Mouse (Mus musculus) layer of hippocampus, adult 9-10 months (tissue): Measurements from ENCODE around the gene Hyal6.

Source experiments
- DNase-seq: peaks from one replicate; pipeline ENCODE4 v3.0.0; 2022; ENCODE audit warnings: low spot score

The Hyal6 gene

DNA sequence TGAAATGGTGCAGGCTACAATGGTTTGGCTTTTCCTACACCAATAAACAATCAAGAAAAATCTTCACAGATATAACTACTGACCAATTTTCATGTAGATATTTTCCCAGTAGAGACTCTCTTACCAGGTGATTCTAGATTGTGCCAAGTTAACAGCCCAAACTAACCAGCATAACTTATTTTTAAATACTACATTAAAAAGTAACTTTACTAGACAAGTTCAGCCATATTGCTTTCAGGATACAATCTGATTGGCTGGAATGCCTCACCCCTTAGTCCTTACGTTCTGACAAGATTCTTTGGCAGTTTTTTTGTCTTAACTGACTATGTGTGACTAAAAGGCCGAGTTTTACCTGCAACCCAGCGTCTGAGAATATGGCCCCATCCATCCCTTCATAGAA, at the start of gene Hyal6:
TSS of gene Hyal6 (plus strand) at position 301 of the 400 bp plus-strand sequence.
- no peak for DNase-seq

DNA sequence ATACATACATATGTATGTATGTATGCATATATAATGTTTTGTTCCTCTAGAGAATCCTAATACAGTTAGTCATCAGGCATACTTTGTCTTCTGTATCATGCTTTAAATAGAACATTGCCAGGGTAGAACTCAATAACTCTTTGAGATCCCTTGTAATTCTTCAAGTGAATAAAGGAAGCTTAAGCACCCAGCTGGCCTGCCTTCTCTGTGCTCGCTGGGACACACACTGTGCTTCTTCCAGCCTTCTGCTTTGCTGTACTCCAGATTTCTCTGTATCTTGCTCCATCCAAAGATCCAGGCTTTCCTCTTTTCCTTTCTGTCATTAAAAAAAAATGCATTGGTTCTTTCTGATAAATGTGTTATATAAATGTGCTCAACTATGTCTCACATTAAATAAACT, 45.2 kb upstream of the Hyal6 start:
- no peak for DNase-seq

DNA sequence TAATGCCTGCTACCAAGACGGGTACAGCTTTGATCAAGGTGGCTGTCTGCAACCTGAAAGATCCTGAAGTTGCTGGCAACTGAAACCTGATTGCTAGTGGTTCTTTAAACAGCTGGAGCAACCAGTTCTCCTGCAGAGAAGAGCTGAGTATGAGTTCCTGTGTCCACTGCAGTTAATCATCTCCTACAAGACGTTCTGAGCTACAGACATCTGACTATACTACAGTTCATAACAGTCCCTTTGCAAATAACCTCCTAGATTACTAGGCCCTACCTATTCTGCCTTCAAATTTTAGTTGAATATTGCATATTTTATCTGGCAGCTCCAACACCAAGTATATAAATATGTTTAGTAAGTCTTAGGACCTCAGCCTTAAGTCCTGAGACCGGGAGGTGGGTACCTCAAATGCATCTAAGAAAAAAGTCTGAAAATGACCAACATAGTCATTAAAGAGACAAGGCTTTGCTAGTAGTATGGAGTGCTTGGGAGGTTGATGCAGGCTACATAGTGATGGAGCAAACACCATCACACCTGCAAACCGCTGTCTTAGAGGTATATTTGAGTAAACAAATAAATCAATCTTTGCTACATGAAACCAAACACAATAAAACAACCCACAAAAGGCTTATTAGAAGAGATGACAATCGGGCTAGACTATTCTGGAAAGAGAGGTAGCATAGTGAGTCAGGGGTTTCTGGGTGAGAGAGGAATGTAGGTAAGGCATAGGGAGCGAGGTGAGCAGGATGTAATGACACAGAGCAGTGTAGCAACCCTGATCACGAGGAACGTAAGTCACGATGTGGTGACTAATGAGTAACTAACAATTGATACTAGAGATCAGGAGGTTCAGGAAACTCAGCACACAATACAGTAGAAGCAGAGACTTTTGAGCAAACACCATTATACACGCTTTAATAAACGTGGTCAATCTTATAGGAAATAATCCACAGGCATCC, 38.3 kb upstream of the Hyal6 start:
- DNase-seq: no peak

DNA sequence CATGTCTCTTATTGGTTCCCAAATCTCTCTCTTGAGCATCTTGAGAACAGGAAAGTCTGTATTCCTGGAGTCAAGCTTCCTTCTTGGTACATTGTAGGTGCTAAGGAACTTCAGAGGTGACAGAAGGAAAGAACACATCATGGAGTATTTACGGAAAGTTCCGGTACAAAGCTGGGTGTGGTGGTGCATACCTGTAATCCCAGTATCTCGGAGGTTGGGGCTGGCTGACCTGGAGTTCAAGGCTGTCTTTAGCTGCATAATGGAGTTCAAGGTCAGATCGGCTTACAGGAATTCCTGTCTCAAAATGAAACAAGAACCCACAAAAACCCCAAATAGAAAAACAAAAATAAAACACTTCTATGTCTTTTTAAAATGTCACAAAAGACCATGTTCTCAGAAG, 36.9 kb upstream of the Hyal6 start:
- no peak for DNase-seq

DNA sequence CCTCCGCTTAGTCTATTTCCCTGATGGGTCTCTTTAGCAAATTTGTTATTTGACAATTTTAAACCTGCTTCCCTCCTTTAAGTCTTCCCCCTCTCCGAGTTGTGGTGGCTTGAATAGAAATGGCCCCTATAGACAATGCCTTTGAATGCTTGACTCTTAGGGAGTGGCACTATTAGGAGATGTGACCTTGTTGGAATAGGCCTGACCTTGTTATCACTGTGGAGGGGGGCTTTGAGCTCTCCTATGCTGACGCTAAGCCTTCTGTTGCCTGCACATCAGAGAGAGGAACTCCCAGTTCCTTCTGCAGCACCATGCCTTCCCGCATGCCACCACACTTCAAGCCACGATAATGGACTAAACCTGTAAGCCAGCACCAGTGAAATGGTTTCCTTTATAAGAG, 35.8 kb upstream of the Hyal6 start:
- no peak for DNase-seq

DNA sequence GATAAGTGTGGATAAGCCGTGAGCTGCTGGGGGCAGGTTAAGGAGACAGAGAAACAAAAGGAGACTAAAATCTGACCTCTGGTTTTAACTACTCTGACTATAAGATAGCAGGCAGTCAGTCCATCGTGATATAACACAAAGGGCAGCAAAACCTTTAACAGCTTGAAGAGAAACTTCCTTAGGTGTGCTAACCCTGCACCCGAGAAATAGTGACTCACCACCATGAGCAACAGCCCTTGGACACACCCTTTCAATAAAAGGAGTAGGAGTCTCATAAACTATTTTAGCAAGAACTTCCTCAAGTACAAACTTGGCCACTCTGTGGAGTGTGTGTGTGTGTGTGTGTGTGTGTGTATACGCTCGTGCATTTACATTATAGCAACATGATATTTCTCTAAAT, 26.0 kb upstream of the Hyal6 start:
- no peak for DNase-seq

DNA sequence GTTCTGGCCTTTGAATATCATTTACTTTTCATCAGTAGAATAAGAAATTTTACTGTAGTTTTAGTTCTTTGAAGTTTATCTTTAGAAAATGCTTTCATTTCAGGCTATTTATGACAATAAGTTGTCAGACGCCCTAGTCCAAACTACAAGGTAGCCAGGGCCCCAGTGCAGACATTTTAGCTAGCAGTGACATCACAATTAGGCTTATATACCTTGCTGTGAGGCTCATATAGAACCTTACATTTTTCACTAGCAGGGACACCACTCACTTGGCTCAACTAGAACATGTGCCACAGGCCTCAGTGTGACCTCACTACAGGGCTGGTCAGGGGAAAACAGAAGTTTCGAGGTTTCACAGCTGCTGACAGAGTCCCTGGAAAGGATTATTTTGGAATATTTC, 25.5 kb upstream of the Hyal6 start:
- no peak for DNase-seq

DNA sequence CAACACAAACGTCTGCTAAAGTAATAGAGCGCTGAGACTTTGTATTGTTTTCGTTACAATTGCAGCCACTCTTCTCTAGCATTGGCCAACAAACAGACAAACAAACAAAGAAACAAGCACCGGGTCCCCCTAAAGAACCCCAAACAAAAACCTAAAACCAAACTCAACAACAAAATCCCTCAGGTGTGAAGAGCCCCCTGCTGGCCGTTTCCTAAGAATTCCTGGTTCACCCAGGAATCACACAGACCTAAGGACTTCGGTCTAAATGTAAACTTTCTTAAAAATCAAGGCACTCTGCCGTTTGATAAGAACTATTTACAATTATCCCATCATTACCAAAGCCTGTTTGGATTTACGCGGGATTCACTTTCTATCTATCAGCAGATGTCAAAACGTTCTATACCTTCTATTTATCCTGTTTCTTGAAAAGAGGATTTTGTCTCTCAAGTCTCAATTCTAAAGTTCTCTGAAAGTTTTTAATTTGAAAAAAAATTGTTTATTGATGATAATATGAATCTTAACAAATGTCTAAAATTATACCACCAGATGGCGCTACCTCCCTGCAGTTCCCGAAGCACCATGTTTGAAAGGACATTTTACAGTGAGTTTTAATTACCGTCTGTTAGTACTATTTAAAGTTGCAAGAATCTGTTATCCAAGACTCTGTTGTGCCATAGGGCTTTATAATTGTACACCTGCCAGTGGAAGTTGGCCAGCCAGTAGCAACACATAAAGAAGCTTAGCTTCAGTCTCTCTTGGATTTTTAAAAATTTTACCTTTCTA, 11.5 kb upstream of the Hyal6 start:
- peak; percentile 55 for DNase-seq

DNA sequence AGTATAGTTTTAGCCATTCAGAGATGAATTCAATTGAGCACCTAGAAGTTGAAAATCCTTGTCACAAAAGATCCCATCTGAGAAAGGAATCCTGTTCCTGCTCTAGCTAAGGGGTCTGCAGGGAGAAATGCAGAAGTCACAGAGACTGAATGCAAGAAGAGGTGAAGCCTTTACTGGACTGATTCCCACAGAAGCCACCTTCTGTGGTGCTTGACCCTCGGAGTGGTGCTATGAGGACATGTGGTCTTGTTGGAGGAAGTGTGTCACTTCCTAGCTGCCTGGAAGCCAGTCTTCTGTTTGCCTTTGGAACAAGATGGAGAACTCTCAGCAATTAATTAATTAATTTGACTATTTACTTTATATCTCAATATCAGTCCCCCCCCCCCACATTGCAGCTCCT, 4.9 kb upstream of the Hyal6 start:
- DNase-seq: no peak

DNA sequence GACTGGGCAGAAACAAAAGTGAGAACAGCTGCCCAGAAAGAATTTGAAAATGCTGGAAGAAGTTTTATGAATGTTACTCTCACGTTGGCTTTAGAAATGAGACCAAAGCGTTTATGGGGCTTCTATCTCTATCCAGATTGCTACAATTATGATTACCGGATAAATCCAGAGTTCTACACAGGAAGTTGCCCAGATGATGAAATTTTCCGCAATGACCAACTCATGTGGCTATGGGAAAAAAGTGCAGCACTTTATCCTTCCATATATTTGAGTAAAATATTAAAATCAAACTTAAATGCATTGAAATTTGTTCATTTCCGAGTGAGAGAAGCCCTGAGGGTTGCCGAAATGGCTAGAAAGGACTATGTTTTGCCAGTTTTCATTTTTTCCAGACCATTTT, 1.5 kb downstream of the Hyal6 start:
- no peak for DNase-seq

DNA sequence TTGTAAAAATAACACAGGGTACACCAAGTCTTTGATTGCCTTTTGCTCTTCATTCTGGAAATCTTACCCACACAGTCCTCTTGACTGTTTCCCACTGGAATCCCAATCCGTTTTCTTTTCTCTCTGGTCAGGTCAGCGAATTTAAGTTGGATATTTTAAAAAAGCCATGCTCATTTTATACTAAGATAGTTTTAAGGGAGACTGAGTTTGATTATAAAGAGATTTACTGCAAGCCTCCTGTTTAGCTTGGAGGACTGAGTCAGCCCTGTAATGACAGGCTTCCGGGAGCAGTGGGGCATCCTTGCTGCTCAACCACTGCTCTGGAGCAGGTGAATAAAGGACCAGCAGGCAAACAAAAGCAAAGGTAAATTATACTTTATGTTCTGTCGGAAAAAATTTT, 15.0 kb downstream of the Hyal6 start, which contains the start of gene Hyal4:
TSS of gene Hyal4 (plus strand) at position 301 of the 400 bp plus-strand sequence.
- DNase-seq: no peak

DNA sequence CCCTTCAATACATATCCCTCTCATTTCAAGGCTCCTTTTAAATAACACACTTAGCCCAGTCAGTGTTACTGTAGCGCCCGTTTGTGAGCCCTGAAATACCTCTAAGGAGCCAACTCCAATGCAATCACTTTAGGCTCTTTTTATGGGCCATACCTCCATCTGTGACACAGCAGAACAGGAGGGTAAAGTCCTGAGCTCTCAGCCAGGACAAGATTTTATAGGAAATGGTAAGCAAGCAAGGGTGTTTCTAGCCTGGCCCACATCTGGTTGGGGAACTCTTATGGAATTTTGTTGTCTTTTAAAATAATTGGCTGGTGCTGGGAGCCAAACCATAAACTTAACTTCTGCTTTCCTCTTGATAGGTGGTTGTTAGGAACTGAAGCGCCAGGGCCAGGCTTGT, 26.2 kb downstream of the Hyal6 start:
- no peak for DNase-seq

DNA sequence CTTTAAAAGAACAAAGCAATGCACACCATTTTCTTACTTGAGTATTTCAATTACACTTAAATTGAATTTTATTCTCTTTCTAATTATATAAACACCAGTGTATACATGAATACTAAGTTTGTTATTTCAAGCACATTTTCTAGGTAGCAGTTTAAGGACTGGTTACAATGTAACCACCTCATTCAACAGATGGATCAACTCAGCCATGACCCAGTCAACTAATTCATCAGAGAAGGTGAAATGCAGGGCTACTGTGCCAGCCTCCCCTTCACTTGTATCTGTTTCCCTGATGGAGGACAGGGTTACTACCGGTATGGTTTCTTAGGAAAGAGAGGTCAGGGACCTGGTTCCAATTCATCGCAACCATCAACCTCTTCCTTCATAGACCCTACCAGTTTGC, 33.2 kb downstream of the Hyal6 start:
- no peak for DNase-seq

DNA sequence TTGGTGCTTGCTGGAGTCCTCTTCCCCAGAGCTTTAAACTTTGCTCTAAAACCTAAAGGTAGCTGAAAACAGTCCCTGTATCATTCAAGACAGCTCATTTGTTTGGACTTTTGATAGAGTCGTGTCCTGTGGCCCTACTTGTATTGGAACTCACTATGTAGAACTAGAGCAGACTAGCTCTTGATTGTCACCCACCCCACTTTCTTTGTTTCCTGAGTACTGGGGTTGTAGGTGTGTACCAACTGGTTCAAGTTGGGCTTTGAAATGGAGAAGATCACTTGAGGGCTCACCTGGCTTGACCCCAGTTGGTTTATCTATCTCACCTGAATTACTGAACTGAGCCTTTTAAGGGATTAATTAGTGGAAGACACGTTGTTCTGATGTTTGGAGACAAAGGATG, 46.1 kb downstream of the Hyal6 start:
- no peak for DNase-seq

DNA sequence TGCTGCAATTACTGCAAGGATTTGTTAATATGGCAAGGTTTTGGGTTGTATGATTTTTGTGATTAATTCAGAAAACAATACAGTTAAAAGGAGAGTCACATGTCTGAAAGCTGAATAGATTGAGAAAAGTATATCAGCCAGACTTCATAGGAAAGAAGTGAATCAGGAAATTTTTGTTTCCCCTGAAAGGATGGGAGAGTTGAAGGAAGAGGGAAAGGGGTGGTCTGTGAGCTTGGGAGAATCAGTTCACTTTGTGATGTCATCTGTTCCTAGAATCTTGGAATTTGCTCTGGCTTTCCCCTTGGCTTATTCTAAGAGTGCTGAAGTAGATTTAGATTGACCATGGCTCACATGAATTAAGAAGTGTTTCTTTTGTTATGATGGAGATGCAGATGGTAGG, 57.8 kb downstream of the Hyal6 start, which contains the start of gene Spam1:
TSS of gene Spam1 (plus strand) at position 301 of the 400 bp plus-strand sequence.
- DNase-seq: no peak
